In the genomic region with DNA sequence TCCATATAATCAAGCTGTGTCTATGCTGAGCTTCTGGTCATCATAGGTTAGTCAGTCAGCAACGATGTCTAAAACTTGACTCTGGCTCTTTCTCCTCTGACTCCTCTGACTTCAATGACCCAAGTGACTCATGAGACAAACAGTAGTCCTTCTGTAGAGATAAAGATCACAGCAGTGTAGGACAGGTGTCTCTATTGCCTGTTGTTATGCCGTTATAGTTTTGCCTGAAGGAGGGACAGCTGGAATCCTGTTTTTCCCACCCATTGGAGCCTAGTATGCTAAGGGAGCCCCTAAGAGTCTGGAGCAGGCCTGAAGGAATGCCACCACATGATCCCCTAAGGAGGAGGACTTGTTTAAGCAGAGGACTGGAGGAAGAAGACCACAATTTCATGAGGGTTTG, we compare ENCODE assay signal across 17 mouse cellular contexts.
"Had no signal": no experiment of that assay in that cellular context is flagged by ENCODE, and none has a peak within 500 bp of the region (broad histone marks: within the 10 kb centered on the region; RNA-seq: fewer than 3 reads in every experiment).

No protein-coding gene starts in this region.

- ATAC-seq: midbrain, embryonic 16.5 days had no signal

- H3K27me3 ChIP-seq: neural tube, embryonic 12.5 days had no signal

- H3K4me3 ChIP-seq: midbrain, embryonic 10.5 days; midbrain, embryonic 12.5 days; neural tube, embryonic 12.5 days had no signal

- H3K9me3 ChIP-seq: midbrain, embryonic 10.5 days; midbrain, embryonic 12.5 days; neural tube, embryonic 12.5 days had no signal

- H3K36me3 ChIP-seq: midbrain, embryonic 10.5 days; midbrain, embryonic 12.5 days; neural tube, embryonic 12.5 days had no signal

- DNase-seq: lung, adult 2 months; lung, postnatal 10 days; lung, postnatal 4 days; midbrain, embryonic 14.5 days; retina, postnatal 1 day; right cerebral cortex, adult 18-20 months; right cerebral cortex, postnatal 25 days; right cerebral cortex, postnatal 4 days; spleen, adult 18-20 months; thymus, adult 18-20 months; thymus, postnatal 14 days; thymus, postnatal 36 days had no signal

- H3K27ac ChIP-seq: liver, embryonic 14.5 days; midbrain, embryonic 10.5 days; midbrain, embryonic 12.5 days; neural tube, embryonic 12.5 days had no signal

- H3K4me2 ChIP-seq: midbrain, embryonic 12.5 days; neural tube, embryonic 12.5 days had no signal

- H3K4me1 ChIP-seq: neural tube, embryonic 12.5 days had no signal

- H3K9ac ChIP-seq: liver, embryonic 14.5 days; midbrain, embryonic 12.5 days; neural tube, embryonic 12.5 days had no signal
